Mouse (Mus musculus) hindbrain, embryonic 10.5 days (tissue): ENCODE measurements around the gene Fam78b. TPM values are rescaled to one million over a fixed set of nuclear protein-coding genes. Genes with fewer than 3 reads are reported as not detected.

Experiments
- DNase-seq: peaks from one replicate; pipeline ENCODE4 v3.0.0-alpha.2; 2017; ENCODE audit warnings: low spot score
- H3K27ac ChIP-seq: fragments of 300-500 bp; sonication (generic); 2 replicates; pipeline ENCODE4 v1.5.1; 2016; ENCODE audit warnings: mild to moderate bottlenecking, moderate library complexity
- H3K27me3 ChIP-seq: fragments of 300-500 bp; sonication (generic); 2 replicates; pipeline ENCODE4 v1.6.1; 2016; ENCODE audit warnings: mild to moderate bottlenecking; ENCODE audit not compliant: poor library complexity, insufficient read depth, severe bottlenecking
- H3K36me3 ChIP-seq: fragments of 300-500 bp; sonication (generic); 2 replicates; pipeline ENCODE4 v1.6.1; 2016; ENCODE audit warnings: mild to moderate bottlenecking, moderate library complexity
- H3K4me1 ChIP-seq: fragments of 300-500 bp; sonication (generic); replicated peaks from 2 replicates; pipeline ENCODE4 v1.6.1; 2016; ENCODE audit warnings: mild to moderate bottlenecking
- H3K4me3 ChIP-seq: fragments of 300-500 bp; sonication (generic); 2 replicates; pipeline ENCODE4 v1.5.1; 2016; ENCODE audit warnings: mild to moderate bottlenecking, moderate library complexity
- H3K9me3 ChIP-seq: fragments of 300-500 bp; sonication (generic); 2 replicates; pipeline ENCODE4 v1.6.1; 2016; ENCODE audit warnings: mild to moderate bottlenecking, moderate library complexity
- WGBS: fragments of 180-500 bp; shearing (Covaris S2); methylation state at CpG from one replicate; pipeline ENCODE4 v1.1.7; 2016; 5-methylcytosine and 5-hydroxymethylcytosine counted together
- polyA plus RNA-seq: library from polyadenylated mRNA; unstranded; fragments of >200 nt; fragmentation: Nextera tagmentation; extraction: Ambion mirVana; gene quantifications from 2 replicates; pipeline ENCODE4 v1.2.1, GENCODE M21; 2016

Fam78b gene
- polyA plus RNA-seq, 1 experiment from 2014 or later, result 5.7 TPM

- H3K36me3 ChIP-seq, result no peaks in the 10 kb centered on the region
- H3K27me3 ChIP-seq, result no peaks in the 10 kb centered on the region
- no peak overlapping the region for H3K4me3 ChIP-seq
- WGBS, result 92% methylated on average over 3 of the region's 3 CpGs
- DNase-seq, result no peak
- H3K27ac ChIP-seq, result no peak overlapping the region
- no peaks in the 10 kb centered on the region for H3K9me3 ChIP-seq
- peaks cover 15% of the 10 kb centered on the region for H3K4me1 ChIP-seq
Observed at GRCm38 (mm10) chr1:167050859-167051258, 49.6 kb downstream of the Fam78b start.

GRCm38 (mm10) chr1:167054029-167054428 lies 52.8 kb downstream of the Fam78b start:
- Histone ChIP-seq H3K36me3 (no peaks in the 10 kb centered on the region), H3K4me1 (peaks cover 17% of the 10 kb centered on the region), H3K9me3 (no peaks in the 10 kb centered on the region), H3K27ac (no peak overlapping the region), H3K27me3 (no peaks in the 10 kb centered on the region), H3K4me3 (no peak overlapping the region)
- DNase-seq, result no peak
- 90% methylated on average over 7 of the region's 7 CpGs for WGBS

GRCm38 (mm10) chr1:167057543-167057942 lies 56.3 kb downstream of the Fam78b start:
- H3K4me1 ChIP-seq, result peaks cover 29% of the 10 kb centered on the region
- H3K27ac ChIP-seq, result peak overlapping the region; percentile 62; the same call in 1 of the 2 replicates
- H3K36me3 ChIP-seq, result no peaks in the 10 kb centered on the region
- no peaks in the 10 kb centered on the region for H3K27me3 ChIP-seq
- WGBS, result 57% methylated on average over 5 of the region's 5 CpGs
- H3K9me3 ChIP-seq, result no peaks in the 10 kb centered on the region
- H3K4me3 ChIP-seq, result no peak overlapping the region
- DNase-seq, result no peak

- Histone ChIP-seq H3K27me3 (no peaks in the 10 kb centered on the region), H3K4me3 (no peak overlapping the region), H3K36me3 (no peaks in the 10 kb centered on the region), H3K9me3 (no peaks in the 10 kb centered on the region), H3K27ac (no peak overlapping the region), H3K4me1 (peaks cover 35% of the 10 kb centered on the region)
- WGBS, result 55% methylated on average over 9 of the region's 9 CpGs
- no peak for DNase-seq
Observed at GRCm38 (mm10) chr1:167059550-167060285, 58.5 kb downstream of the Fam78b start.

GRCm38 (mm10) chr1:167063971-167064370 lies 62.8 kb downstream of the Fam78b start:
- H3K9me3 ChIP-seq, result no peaks in the 10 kb centered on the region
- H3K4me1 ChIP-seq, result peaks cover 42% of the 10 kb centered on the region
- no peak overlapping the region for H3K4me3 ChIP-seq
- WGBS, result 75% methylated on average over 4 of the region's 4 CpGs
- DNase-seq, result no peak
- H3K27ac ChIP-seq, result no peak overlapping the region
- H3K27me3 ChIP-seq, result no peaks in the 10 kb centered on the region
- H3K36me3 ChIP-seq, result no peaks in the 10 kb centered on the region

GRCm38 (mm10) chr1:167065541-167065940 lies 64.3 kb downstream of the Fam78b start:
- whole genome bisulfite sequencing, result 15% methylated on average over 4 of the region's 4 CpGs
- no peak overlapping the region for H3K4me3 ChIP-seq
- H3K27ac ChIP-seq, result peak overlapping the region; percentile 45; the same call in 1 of the 2 replicates
- H3K27me3 ChIP-seq, result no peaks in the 10 kb centered on the region
- H3K36me3 ChIP-seq, result no peaks in the 10 kb centered on the region
- no peaks in the 10 kb centered on the region for H3K9me3 ChIP-seq
- H3K4me1 ChIP-seq, result peaks cover 37% of the 10 kb centered on the region
- no peak for DNase-seq

- WGBS, result 35% methylated on average over 10 of the region's 10 CpGs
- no peak overlapping the region for H3K4me3 ChIP-seq
- no peaks in the 10 kb centered on the region for H3K27me3 ChIP-seq
- H3K36me3 ChIP-seq, result no peaks in the 10 kb centered on the region
- H3K27ac ChIP-seq, result 0 out of 2 replicates have a peak overlapping the region, but pooled peaks have one; percentile 45
- H3K9me3 ChIP-seq, result no peaks in the 10 kb centered on the region
- no peak for DNase-seq
- H3K4me1 ChIP-seq, result peaks cover 37% of the 10 kb centered on the region
Observed at GRCm38 (mm10) chr1:167065986-167066385, 64.8 kb downstream of the Fam78b start.

GRCm38 (mm10) chr1:167066933-167067341 lies 65.7 kb downstream of the Fam78b start:
- Histone ChIP-seq H3K27me3 (no peaks in the 10 kb centered on the region), H3K36me3 (no peaks in the 10 kb centered on the region), H3K4me3 (no peak overlapping the region), H3K9me3 (no peaks in the 10 kb centered on the region), H3K27ac (no peak overlapping the region), H3K4me1 (peaks cover 37% of the 10 kb centered on the region)
- 65% methylated on average over 9 of the region's 9 CpGs for WGBS
- no peak for DNase-seq

- Histone ChIP-seq H3K36me3 (no peaks in the 10 kb centered on the region), H3K27me3 (no peaks in the 10 kb centered on the region), H3K27ac (peak overlapping the region; percentile 45; the same call in 1 of the 2 replicates), H3K9me3 (no peaks in the 10 kb centered on the region), H3K4me1 (peaks cover 31% of the 10 kb centered on the region), H3K4me3 (no peak overlapping the region)
- DNase-seq, result no peak
- WGBS, result 69% methylated on average over 9 of the region's 9 CpGs
Observed at GRCm38 (mm10) chr1:167069741-167070140, 68.5 kb downstream of the Fam78b start.

- H3K27ac ChIP-seq, result no peak overlapping the region
Observed at GRCm38 (mm10) chr1:167070306-167070705, 69.1 kb downstream of the Fam78b start.

GRCm38 (mm10) chr1:167075726-167076125 lies 74.5 kb downstream of the Fam78b start:
- no peaks in the 10 kb centered on the region for H3K27me3 ChIP-seq
- no peak overlapping the region for H3K27ac ChIP-seq
- no peak for DNase-seq
- no peaks in the 10 kb centered on the region for H3K4me1 ChIP-seq
- H3K4me3 ChIP-seq, result no peak overlapping the region
- peaks cover 7% of the 10 kb centered on the region; the same call in 1 of the 2 replicates for H3K36me3 ChIP-seq
- no peaks in the 10 kb centered on the region for H3K9me3 ChIP-seq
- 88% methylated on average over 8 of the region's 8 CpGs for WGBS

More at GRCm38 (mm10) chr1:167070306-167070705, 69.1 kb downstream of the Fam78b start:
- Histone ChIP-seq H3K27me3 (no peaks in the 10 kb centered on the region), H3K4me1 (peaks cover 27% of the 10 kb centered on the region), H3K36me3 (no peaks in the 10 kb centered on the region), H3K4me3 (no peak overlapping the region), H3K9me3 (no peaks in the 10 kb centered on the region)
- WGBS, result 85% methylated on average over 6 of the region's 6 CpGs
- DNase-seq, result no peak

- Histone ChIP-seq H3K4me3 (no peak overlapping the region), H3K9me3 (no peaks in the 10 kb centered on the region), H3K4me1 (peaks cover 21% of the 10 kb centered on the region), H3K36me3 (peaks cover 7% of the 10 kb centered on the region; the same call in 1 of the 2 replicates), H3K27me3 (no peaks in the 10 kb centered on the region), H3K27ac (no peak overlapping the region)
- 40% methylated on average over 5 of the region's 5 CpGs for WGBS
- peak; percentile 30 for DNase-seq
Observed at GRCm38 (mm10) chr1:167079476-167079875, 78.3 kb downstream of the Fam78b start.

- peak overlapping the region; percentile 4; the same call in 1 of the 2 replicates for H3K27ac ChIP-seq
- H3K36me3 ChIP-seq, result peaks cover 7% of the 10 kb centered on the region; the same call in 1 of the 2 replicates
- no peaks in the 10 kb centered on the region for H3K9me3 ChIP-seq
- DNase-seq, result no peak
- peaks cover 21% of the 10 kb centered on the region for H3K4me1 ChIP-seq
- H3K27me3 ChIP-seq, result no peaks in the 10 kb centered on the region
- 45% methylated on average over 3 of the region's 3 CpGs for WGBS
- no peak overlapping the region for H3K4me3 ChIP-seq
Observed at GRCm38 (mm10) chr1:167081946-167082345, 80.7 kb downstream of the Fam78b start.
